Mouse (Mus musculus): ENCODE measurements around the gene Cinp.

The Cinp gene

GRCm38 (mm10) chr12:110835182-110835581 is 53.8 kb downstream of the Cinp start:
- DNase-seq (ENCODE audit: low spot score), result no peak

DNA sequence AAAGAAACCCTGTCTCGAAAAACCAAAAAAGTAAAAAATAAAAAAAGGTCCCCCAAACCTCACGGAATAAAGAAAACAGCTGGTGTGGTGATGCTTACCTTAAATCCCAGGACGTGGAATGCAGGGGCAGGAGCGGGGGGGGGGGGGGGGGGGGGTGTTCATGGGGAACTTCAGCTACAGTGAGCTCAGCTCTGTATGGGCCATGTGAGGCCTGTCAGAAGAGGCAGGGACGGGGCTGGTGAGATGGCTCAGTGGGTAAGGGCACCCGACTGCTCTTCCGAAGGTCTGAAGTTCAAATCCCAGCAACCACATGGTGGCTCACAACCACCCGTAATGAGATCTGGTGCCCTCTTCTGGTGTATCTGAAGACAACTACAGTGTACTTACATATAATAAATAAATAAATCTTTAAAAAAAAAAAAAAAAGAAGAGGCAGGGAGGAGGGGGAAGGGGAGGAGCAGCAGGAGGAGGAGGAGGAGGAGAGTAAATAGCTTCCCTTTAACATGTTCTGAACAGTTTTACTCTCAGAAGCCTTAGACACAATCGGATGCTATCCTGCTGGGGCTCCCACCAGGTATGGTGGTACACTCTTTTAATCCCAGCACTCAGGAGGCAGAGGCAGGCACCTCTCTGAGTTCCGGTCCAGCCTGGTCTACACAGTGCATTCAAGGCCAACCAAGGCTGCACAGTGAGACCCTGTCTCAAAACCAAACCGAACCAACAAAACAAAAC is 58.5 kb downstream of the Cinp start:
- DNase-seq (ENCODE audit: low spot score), result no peak

DNA sequence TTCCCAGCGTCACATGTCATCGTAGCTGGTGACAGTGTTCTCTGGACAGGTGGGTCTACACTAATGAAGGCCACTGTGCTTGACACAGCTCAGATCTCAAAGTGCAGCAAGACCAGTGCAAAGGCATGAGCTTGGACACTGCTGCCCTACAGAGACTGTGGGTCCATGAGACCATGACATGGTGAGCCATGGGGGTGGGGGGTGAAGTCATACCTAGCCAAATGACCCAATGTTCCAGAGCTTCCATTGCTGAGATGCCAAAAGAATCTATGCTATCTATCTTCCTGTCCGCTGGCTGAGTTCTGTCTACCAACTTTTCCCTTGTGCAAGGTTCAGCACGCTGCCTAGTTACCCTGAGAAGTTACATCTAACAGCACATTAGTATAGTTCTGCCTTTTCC is 60.0 kb downstream of the Cinp start:
- DNase-seq (ENCODE audit: low spot score), result no peak
